Mouse (Mus musculus) MEL-GATA-1-ER (cell line): ENCODE results near the gene Dcaf15.

ENCODE experiments used
- DNase-seq: peaks from one replicate; pipeline ENCODE4 v3.0.0-alpha.2; 2012; ENCODE audit warnings: low read depth; ENCODE audit errors: extremely low read depth

The Dcaf15 gene

DNA sequence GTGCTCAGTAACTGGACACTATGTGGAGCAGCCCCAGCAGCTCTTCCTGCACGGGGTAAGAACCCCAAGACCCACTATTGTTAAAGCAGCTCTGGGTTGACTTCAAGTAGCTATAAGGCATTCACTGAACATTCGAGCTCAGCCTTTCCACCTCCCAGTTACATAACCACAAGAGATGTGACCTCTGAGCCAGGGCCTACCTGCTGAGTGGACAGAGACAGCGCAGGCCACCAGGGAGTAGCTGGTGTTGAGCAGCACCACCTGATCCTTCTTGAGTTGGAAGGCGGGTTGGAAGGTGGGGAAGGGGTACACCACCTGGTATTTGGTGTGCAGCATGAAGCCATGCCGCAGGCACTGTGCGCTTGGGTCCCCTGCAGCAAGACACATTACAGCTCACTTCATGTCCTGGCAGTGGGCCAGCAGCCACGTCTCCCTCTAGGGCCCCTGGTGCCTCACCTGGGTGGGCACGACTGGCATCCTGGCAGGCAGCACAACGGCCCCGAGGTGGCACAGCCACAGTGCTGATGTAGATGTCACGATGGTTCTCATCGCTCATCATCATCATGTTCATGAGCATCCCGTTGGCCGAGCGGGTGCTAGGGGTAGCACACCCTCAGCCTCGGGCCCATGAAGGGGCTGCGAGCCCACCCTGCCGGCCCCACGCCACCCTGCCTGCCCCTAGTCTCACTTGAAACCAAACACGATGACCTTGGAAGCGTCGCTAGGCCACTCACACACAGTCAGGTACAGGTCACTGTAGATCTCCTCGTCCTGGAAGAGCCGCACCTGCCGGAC, 2.9 kb downstream of the Dcaf15 start:
- DNase-seq, result no peak

DNA sequence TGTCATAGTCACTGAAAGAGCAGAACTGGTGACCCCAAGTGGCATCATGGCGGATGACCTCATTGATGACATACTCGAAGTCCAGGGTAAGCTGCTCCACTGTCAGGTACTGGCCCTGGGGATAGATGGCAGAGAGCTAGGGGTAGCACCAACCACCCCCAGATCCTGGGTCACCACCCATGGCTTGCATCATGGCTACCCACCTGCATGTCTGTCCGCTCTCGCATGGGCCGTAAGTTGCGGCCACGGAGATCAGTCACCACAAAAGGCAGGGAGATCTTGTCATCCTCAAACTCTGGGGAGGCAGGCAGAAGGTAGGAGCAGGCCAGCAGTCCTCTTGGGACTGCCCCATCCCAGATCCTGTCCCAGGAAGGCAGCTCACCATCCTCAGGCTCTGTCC, 6.2 kb downstream of the Dcaf15 start:
- DNase-seq, result no peak

DNA sequence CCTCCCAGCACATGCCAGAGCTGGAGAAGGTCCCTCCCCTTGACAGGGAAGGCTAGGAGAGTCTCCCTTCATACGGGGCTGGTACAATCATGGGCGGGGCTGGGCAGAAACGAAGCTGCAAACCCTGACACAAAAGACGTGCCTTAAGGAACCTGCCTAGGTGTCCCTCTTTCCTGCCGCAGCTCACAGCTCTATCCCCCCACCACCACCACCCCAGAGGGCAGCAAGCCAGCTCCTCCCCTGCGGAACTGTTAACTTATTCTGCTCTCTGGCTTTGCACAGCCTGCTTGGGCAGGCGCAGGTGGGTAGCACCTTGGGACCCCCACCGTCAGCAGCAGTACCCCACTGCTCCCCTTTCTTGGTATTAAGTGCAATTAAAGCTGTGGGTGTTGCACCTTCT, 8.5 kb downstream of the Dcaf15 start:
- no peak for DNase-seq

DNA sequence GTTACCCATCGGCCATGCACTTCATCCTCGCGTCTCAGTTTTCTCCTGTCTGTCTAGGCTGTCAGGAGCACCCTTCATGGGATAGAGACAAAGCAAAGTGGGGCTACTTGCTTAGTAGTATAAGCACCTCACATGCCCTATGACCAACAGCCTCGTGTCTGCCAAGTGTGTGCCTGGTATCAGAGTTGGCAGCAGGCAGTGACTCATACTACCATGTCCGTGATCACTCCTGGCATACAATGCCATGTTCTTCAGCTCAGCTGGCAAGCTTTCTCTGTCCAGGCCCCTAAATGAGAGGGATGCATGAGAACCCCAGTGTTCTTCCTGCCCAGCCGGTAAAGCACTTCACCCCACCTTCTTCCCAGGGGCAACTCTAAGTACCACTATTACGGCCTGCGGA, 14.0 kb downstream of the Dcaf15 start:
- DNase-seq, result no peak

DNA sequence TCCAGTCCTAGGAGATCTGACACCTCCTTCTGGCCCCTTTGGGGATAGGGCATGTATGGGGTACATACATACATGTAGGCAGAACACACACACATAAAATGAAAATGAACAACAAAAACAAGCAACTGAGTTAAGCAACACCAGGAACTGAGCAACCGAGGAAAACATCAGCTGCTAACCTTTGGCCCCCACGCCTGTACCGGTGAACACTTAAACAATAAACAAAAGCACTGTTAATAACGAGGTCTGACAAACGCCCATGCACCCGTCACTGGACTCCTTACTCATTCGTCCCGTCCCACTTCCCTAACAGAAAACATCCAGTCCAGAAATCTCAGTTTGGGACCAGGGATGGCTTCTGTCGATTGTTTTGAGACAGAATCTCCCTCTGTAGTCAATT, 15.3 kb downstream of the Dcaf15 start:
- no peak for DNase-seq

DNA sequence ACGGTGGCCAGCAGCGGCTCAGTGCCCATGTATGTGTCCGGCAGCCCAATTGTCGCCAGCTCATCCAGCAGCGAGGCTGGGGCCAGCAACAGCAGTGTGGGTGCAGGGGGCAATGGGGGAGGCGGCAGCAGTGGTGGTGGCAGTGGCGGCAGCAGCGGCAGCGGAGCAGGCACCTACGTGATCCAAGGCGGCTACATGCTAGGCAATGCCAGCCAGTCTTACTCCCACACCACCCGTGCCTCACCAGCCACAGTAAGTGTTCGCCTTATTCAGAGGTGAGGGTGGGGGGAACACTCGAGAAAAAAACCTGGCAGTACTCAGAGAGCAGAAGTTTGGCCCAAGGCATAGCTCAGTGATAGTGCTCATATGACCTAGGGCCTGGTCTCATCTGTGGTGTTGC, 16.7 kb downstream of the Dcaf15 start:
- DNase-seq, result no peak

DNA sequence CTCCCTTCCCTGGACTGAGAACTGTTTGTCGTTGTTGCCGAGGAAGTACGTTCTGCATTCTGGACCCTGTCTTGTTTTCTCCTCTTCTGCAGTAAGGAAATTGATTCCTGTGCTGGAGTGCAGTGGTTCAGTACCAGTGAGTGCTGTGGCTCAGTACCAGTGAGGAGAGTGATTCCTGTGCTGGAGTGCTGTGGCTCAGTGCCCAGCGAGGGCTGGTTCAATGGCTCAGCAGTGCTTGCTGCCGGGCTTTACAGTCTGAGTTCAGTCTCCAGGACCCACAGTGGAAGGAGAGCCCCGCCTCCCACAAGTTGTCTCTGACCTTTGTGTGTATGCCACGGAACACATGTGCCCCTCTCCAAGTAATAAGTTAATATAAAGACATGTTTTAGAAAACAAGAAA, 17.4 kb downstream of the Dcaf15 start:
- DNase-seq, result no peak

DNA sequence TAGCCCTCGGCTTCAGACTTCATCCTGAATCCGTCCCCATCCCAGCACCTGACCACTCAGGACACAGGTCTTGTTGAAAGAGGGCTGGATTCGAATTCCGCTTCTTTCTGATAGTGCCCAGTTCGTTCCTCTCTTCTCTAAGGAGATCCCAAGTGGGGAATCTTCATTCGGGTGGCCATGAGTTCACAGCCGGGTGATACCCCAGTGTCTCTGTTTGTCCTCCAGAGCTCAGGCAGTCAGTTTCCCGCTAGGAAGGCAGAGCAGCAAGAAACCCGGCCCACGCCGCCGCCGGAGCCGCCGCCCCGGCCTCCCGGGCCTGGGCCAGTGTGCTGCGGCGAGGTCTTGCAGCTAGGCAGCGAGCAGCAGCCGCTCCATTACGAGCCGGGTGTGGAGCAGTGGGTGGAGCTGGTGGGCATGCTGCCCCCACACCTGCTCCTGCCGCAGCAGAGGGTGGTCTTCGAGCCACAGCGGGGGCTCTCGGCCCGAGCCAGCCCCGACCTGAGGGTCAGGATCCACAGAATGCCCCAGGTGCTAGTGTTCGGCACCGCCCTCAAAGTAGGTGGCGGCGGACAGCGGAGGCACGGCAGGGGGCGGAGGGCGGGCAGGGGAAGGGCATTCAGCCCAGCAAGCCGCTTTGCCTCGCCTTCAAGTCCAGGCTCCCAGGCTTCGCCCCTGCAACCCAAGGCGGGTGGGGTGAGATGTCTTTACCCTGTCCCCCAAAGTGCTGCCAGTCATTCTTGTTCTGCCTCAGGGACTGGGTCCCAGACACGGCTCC, 20.0 kb downstream of the Dcaf15 start:
- DNase-seq, result no peak

DNA sequence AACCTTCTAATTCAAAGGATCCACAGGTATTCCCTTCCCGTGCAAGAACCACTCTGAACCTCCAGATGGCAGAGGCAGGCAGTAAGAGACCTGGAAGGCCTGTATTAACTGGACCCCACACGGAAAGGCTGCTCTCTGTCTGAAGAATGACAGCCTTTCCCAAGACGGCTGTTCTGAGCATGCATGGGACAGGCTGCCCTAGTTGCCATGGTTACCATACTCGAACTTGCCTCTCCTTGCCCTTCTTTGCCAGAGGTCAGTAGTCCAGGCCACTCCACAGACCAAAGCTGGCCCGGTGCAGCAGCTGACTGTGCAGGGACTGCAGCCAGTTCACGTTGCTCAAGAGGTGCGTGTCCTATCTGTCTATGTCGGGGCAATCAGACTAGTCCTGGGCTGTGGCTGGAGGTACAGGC, 20.7 kb downstream of the Dcaf15 start:
- DNase-seq, result no peak

DNA sequence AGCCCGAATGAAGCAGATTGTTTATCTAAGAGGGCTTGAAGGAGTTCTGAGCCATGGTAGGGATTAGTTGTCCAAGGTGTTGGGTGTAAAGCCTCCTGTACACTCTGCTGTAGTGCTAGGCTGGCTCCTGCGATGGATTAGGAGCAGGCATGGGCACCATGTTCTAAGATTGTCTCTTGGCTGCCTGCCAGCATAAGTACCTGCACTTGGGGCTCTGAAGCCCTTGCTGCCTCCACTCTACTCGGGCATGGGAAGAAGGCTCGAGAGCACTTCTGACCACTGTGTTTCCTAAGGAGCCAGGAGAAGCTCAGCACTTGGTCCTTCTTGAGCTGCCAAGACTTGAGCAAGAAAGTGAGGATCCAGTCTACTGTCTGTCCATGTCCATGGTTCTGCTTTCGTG, 25.4 kb downstream of the Dcaf15 start:
- DNase-seq, result no peak

DNA sequence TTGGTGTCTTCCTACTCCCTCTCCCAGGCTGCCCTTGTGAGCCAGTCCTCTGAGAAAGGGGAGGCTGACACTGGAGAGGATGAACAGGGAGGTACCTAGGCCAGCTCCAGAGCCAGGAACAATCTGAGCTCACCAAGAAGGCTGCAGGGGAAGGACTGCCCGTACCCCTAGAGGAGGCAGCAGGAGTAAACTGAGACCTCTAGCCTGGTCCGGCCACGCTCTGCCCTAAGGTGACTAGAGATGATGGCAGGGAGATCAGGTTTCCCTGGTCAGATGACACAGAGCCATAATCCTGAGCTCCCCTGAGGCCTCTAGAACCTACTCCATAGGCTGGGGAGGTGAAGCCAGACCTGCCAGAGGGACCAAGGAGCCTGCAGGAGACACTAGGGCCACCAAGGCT, 27.7 kb downstream of the Dcaf15 start:
- no peak for DNase-seq

DNA sequence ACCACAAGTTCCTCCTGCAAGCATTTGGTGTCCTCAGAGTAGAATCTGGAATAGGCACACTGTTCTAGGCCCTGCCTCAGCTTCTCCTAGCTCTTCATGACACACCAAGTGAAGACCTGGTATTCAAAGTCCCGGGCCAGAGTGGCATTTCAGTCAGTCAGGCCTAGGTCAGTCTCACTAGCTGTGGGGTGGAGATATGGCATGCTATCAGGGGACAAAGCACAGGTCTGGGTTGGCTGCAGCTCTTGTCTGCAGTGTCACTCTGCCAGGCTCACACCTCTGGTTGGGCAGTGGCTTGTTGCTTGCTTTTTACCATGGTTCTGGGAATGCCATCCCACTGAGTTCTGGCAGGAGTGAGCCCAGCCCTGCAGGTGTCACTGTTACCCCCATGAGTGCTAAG, 28.2 kb downstream of the Dcaf15 start:
- no peak for DNase-seq

DNA sequence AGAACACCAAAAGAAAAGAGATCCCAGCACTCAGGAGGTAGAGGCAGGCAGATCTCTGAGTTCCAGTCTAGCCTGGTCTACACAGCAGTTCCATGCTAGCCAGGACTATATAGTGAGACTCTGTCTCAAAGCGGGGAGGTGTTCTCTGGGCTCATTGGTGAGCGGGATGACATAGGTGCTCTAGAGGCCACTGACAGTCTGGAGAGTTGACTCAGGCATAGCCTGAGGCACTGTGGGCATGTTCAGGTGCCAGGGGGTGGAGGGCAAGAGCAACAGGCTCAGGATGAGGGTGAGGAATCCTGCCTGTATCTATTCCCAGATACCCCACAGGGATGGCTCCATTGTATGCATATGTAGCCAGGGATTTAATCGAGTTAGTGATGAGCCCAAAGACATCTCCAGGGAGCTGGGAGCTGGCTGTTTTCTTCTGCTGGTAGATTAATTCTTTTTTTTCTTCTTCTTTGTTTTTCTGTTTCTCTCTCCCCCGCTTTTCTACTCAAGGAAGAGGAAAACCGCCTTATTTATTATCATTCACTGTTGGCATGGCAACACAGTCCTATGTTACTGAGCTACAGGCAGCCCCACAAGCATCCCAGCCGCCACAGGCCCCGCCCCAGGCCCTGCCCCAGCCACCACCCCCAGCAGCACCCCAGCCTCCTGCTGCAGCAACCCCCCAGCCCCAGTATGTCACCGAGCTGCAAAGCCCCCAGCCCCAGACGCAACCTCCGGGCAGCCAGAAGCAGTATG, 31.2 kb downstream of the Dcaf15 start:
- DNase-seq, result no peak

DNA sequence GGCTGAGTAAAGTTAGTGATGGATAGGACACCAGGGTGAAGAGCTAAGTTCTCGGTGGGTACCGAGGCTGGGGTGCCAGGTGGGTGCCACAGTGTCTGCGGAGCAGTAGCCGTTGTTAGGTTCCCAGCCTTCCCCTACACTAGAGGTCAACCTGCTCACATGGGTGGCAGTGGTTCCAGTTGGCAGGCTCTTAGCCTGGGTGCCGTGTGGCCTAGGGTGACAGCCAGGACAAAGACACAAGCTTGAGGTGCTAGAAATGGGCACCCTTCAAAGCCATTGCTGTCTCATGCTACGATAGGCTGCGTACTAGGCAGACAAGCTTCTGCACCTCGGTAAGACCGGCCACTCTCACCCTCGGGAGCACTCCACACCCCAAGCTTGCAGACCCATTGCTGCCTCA, 32.2 kb downstream of the Dcaf15 start:
- DNase-seq, result no peak

DNA sequence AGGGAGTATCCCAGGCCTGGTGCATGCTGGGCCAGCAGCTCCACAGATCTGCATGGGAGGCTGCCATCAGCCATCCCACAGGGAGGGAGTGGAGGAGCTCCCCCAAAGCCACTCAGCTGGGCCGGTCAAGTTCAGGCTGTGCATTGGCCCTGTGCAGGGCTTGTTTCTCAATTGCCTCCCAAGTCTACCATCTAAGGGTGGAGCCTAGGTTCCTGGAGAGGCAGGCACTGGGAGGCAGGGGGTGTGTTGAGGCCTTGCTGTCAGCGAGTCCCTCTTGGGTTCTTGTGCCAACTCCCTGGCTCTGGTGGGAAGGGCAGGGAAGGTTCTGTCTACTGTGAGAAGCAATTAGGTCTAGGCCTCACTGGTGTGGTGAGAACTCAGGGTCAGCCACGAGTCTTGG, 32.6 kb downstream of the Dcaf15 start:
- DNase-seq, result no peak

DNA sequence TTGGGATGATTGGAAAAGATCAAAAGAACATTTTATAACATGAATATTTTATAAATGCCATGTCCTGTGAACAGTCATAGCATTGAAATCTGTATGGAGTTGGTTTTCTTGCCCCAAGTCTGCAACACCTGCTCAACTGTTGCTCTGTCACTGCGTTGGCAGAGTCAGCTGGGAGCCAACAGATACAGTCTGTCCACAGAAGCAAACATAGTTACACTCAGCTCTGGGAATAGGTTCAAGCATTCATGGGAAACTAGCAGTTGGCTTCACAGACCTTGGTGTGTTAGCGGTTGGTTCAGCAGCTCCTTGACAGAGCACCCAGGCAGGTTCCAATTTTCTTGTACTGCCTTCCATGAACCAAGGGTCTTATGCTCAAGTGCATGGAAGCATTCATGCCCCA, 33.9 kb downstream of the Dcaf15 start:
- no peak for DNase-seq

DNA sequence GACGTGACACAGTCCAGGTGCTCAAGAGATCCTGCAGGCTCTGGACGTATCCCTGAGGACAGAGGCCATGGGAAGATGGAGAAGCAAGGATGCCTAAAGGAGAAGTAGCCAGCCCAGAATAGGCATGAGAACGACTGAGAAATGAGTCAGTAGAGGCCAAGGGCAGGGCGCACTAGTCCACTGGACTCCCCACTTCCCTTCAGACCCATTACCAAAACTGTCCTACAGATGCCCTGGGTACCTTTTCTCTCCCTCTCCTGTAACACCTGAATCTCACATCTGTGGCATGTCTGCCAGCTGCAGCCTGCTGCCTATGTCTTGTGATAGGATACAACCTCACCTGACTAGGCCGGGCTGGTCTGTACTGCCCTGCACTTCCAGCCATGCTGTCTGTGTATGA, 34.3 kb downstream of the Dcaf15 start:
- DNase-seq, result no peak

DNA sequence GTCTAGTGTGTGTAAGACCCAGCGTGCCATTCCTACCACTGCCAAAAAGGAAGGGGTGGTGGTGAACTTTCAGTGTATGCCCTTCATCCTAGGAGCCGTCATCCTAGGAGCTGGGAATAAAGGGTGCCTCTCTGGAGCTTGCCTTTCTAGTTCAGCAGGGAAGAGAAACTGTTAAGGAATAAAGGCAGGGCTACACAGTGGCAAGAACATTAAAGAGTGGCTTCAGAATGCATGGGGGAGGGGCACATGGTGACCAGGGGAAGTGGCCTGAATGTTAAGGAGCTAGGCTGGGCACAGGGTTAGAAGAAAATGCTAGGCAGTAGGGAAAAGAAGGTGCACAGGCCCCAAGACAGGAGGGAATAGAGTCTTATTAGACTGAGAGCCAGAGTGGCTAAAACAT, 34.8 kb downstream of the Dcaf15 start:
- no peak for DNase-seq

DNA sequence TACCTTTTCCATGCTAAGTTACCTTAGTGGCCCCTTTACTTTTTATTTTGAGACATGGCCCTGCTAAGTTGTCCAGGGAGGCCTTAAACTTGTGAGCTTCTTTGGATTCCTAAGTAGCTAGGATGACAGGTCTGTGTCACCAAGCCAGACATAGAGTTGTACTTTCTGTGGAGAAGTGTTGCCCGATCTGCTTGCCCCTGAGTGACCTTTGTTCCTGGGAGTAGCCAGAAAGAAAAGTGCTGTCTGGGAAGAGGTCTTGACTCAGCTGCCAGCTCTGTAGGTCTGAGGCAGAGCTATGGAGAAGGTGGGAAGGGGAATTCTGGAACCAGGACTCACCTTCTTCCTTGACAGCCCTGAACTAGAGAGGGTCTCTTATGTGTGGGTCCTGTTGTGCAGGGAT, 35.4 kb downstream of the Dcaf15 start:
- no peak for DNase-seq

DNA sequence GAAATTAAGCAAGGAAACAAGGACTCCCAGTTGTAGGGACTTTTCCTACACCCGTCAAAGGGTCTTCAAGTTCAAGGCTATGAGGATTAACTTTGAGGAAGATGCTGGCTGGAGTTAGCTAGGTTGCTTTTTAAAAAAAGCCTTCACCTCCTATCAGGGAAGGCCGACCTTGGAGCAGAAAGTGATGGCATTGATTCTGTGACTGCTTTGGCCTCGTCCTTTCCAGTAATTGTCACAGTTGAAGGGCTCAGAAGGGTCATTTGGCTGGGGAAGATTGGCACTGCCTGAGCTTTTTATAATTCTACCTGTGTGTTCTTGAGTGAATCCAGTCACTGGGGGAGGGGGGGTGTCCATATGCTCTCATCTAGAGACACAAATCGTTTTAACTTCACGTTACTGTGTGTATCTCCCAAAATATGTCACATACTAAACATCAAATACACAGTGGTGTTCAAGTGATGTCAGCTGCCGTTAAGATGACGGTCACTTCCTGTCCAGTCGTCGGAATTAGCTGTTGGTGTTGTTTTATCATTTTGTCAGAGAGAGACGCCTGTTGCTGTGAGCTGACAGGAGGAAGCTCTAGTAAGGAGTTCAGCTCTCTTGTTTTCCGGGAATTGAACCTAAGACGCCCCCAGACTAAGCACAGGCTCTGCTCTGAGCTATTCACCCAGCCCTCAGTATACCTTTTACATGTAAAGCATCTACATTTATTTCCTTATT, 36.1 kb downstream of the Dcaf15 start:
- no peak for DNase-seq

DNA sequence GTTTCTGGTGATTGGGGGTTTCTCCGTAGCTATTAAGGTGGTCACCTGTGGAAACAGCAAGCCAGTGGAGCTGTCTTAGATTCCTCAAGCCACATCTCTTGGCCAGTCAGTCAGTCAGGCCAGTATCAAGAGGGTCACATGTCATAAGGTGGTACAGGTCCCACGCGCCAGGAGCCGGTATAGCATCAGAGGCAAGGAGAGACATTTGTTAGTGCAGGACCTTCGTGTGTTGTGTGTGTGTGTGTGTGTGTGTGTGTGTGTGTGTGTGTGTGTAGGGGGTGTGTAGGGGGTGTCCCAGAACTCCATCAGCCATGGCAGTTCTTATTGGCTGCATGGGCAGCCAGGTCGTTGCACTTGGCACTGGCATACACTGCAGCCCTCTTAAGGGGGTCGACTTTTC, 36.7 kb downstream of the Dcaf15 start:
- no peak for DNase-seq
